Mouse (Mus musculus): ENCODE measurements around the gene Gm28778.
"Not testable (repeated sequence)": the region's sequence is repeated elsewhere in the genome, so short reads cannot be mapped to it uniquely, and the experiment has no call there.

GRCm38 (mm10) chr1:53337403-53337802 is 40.5 kb downstream of the Gm28778 start:
- TF ChIP-seq TAL1, GATA1 (IDR thresholded peaks at IDR 0.05; ENCODE audit: low read length): not testable (repeated sequence)
